Mouse (Mus musculus): Measurements from ENCODE around the gene Aprt.

Aprt gene

GRCm38 (mm10) chr8:122531312-122531711 lies 45.4 kb downstream of the Aprt start:
- no peak for DNase-seq (ENCODE audit: low spot score)

- no peak for DNase-seq (ENCODE audit: low spot score)
Observed at GRCm38 (mm10) chr8:122529159-122529558, 47.5 kb downstream of the Aprt start.

DNA sequence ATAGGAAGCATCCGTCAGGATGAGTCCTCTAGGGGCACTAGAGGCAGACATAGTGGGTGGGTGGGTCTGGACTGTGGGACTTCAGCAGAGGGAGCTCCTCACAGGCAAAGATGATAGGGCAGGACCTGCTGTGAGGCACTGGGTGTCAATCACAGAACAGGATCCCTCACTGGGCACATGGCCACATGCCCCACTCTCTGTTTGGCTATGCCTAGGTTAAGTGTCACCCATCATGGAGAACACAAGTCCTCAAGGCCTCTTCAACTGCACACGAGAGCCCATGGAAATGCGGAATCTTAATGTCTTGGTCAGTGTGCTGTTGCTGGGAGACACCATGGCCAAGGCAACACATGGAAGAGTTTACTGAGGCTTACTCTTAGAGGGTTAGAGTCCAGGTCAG lies 48.8 kb downstream of the Aprt start:
- no peak for DNase-seq (ENCODE audit: low spot score)

DNA sequence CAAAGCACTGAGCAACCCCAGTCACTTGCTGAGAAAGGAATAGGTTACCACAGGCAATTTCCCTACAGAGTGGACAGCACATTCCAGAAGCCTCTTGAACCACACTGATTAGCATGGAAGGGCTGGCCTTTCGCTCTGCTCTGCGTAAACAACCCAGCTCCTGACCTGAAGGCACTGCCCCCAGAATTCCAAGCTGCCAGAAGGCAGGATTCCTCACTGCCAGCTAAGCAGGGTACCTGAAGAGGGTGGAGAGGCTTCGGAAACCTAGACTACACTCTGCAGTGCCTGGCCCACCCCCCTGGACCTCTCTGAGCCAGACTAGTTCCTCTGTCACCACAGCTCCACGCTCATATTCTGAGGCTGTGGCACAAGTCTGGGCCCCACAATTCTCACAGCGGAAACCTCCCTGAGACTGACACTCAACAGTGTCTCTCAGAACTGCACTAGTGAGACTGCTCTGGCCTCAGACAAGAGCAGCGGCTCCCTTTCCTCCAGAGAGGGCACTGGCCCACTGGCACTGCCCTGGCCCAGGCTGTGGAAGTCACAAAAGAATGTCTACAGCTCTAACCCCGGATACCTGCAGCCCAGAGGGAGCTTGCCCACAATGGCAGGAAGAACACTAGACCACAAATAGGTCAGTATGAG lies 50.1 kb downstream of the Aprt start:
- peak; percentile 47 for DNase-seq (ENCODE audit: low spot score)

DNA sequence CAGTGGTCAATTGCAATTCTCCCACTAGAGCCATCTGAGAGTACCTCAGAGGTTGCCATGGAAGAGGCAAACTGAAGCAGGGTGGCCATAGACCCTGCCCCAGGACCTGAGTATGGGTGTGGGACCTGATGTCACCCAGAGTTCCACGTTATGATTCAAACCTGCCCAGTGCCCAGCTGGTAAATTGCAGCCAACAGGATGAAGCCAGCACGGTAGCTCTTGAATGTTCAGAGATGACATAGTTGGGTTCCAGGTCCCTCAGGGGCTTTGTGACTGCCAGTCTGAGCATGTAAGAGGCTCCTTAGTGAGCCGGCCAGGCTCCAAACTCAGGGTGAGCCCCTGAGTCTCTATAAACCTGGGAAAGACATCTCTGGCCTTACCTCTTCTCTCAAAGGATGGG lies 50.6 kb downstream of the Aprt start:
- no peak for DNase-seq (ENCODE audit: low spot score)

DNA sequence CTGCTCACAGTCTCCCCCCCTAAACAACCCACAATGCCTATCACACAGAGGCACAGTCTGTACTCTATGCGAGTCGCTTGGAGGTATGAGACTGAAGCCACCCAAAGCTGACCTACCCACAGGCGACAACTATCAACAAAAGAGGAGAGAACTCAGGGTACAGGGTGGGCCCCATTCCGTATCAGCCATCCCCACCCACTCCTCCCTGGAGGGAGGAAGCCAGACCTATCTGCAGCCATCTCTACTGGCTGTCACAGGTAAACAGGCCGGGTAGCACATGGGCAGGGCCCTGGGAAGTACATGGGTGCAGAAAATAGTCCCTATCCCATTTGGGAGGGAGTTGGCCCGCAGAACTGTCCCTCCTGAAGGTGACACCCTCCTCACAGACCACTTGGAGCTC lies 51.7 kb downstream of the Aprt start:
- DNase-seq (ENCODE audit: low spot score), result no peak

Data from embryo, embryonic 10 days (tissue).